Mouse (Mus musculus): ENCODE results near the gene Vsig8.

- TF ChIP-seq CTCF (IDR thresholded peaks at IDR 0.05; ENCODE audit: control insufficient read depth, insufficient read depth, insufficient read length) (no peak), USF1 (IDR thresholded peaks at IDR 0.05; ENCODE audit: low read depth) (no peak), MYOG (IDR thresholded peaks at IDR 0.05; ENCODE audit: control insufficient read depth, extremely low read depth, insufficient read length) (no peak), MAX (IDR thresholded peaks at IDR 0.05) (no peak), FOSL1 (IDR thresholded peaks at IDR 0.05; ENCODE audit: insufficient read depth, low read length, poor library complexity, severe bottlenecking) (no peak), MYOD1 (IDR thresholded peaks at IDR 0.05; ENCODE audit: control insufficient read depth, insufficient read length, low read depth) (no peak)
These were observed 38.8 kb downstream of the Vsig8 start for GRCm38 (mm10) chr1:172594495-172594894.
